Mouse (Mus musculus) bone marrow macrophage, adult 2 months (primary cell): ENCODE measurements around the gene Slc41a2.

Source experiments
- CTCF ChIP-seq: IDR thresholded peaks from 2 replicates; pipeline ENCODE4 v1.5.1; 2012; ENCODE audit warnings: low read depth, mild to moderate bottlenecking, low read length, moderate library complexity
- POLR2A ChIP-seq: IDR thresholded peaks from 2 replicates; pipeline ENCODE4 v1.6.1; 2012; ENCODE audit warnings: mild to moderate bottlenecking, low read depth, low read length, borderline replicate concordance

- TF ChIP-seq CTCF, result no peak
- TF ChIP-seq POLR2A, result no peak
Observed at GRCm38 (mm10) chr10:83185121-83185520, 152.6 kb downstream of the Slc41a2 start.
